Mouse (Mus musculus) bone marrow macrophage, adult 2 months (primary cell): Measurements from ENCODE around the gene Rhou. TPM values are rescaled to one million over a fixed set of nuclear protein-coding genes. Genes with fewer than 3 reads are reported as not detected.
"Not testable (repeated sequence)": the region's sequence is repeated elsewhere in the genome, so short reads cannot be mapped to it uniquely, and the experiment has no call there.

ENCODE experiments used
- H3K27ac ChIP-seq: 2 replicates; pipeline ENCODE4 v1.5.1; 2012; ENCODE audit warnings: low read depth, low read length; ENCODE audit not compliant: insufficient read depth
- H3K4me1 ChIP-seq: 2 replicates; pipeline ENCODE4 v1.6.1; 2012; ENCODE audit warnings: low read length; ENCODE audit not compliant: control insufficient read depth, insufficient read depth
- H3K4me3 ChIP-seq: 2 replicates; pipeline ENCODE4 v1.5.1; 2012; ENCODE audit warnings: mild to moderate bottlenecking, low read length, moderate library complexity; ENCODE audit not compliant: insufficient read depth
- CTCF ChIP-seq: IDR thresholded peaks from 2 replicates; pipeline ENCODE4 v1.5.1; 2012; ENCODE audit warnings: low read depth, mild to moderate bottlenecking, low read length, moderate library complexity
- POLR2A ChIP-seq: IDR thresholded peaks from 2 replicates; pipeline ENCODE4 v1.6.1; 2012; ENCODE audit warnings: mild to moderate bottlenecking, low read depth, low read length, borderline replicate concordance
- polyA plus RNA-seq: library from polyadenylated mRNA; stranded (reverse); fragments of >200 nt; gene quantifications from 2 replicates; pipeline ENCODE4 v1.2.4, GENCODE M21; 2012; ENCODE audit not compliant: missing spikeins, insufficient read depth, insufficient read length

Rhou gene
- polyA plus RNA-seq: 0.21 and 0.55 TPM in 2 replicates

DNA sequence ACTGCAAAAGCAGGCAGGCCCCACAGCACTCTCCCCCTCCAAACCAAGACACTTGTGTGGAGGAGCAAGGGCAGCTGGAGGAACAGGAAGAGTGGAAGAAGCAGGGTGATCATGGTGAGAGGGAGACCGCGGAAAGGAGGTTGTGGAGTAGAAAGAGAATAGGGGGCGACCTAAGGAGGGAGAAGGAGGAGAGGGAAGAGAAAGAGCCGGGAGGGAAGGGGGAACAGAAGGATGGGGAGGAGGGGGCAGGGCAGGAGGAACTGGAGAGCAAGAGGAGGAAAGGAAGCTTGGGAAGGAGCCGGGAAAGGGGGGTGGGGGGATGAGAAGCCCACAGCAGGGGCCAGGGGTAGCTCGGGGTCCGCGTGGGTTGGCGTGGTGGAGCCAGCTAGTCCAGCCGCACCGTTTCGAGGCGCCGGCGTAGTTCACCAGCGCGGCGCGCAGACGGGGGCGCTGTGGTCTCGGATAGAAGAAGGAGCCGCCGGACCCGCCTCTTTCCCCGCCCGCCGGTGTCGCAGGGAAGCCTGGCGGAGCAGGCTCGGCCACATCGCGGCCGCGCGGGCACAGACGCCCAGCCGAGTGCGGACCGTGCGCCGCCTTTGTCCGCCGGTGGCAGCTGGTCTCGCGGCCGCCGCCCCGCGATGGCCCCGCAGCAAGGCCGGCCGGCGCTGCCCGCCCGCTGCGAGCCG lies at the start of gene Rhou:
Gene Rhou, plus strand, starts transcription at position 622 of the 686 bp plus-strand sequence.
- Histone ChIP-seq H3K4me3 (peak within 1 kb of the TSS; percentile 62), H3K27ac (no peak within 1 kb of the TSS)
- no peak for TF ChIP-seq POLR2A
- peak; percentile 2; the same call in 1 of the 2 replicates for TF ChIP-seq CTCF

DNA sequence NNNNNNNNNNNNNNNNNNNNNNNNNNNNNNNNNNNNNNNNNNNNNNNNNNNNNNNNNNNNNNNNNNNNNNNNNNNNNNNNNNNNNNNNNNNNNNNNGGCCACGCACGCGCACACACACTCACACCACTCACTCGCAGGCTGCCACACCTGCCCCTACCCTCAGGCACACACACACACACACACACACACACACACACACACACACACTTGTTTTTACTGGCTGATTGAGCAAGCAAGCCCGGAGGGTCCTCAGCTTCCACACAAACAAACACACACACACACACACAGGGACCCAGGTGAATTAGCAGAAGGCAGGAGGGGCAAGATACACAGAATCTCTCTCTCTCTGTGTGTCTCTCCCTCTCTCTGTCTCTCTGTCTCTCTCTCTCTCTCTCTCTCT lies 41.1 kb upstream of the Rhou start:
- H3K27ac ChIP-seq, H3K4me1 ChIP-seq, H3K4me3 ChIP-seq: not testable (repeated sequence)

More for the DNA sequence above, at the start of gene Rhou:
- no peaks in the 10 kb centered on the region for H3K4me1 ChIP-seq

- not testable (repeated sequence) for H3K4me1 ChIP-seq, H3K27ac ChIP-seq, H3K4me3 ChIP-seq
These were observed 30.2 kb upstream of the Rhou start for GRCm38 (mm10) chr8:123623523-123623922.

DNA sequence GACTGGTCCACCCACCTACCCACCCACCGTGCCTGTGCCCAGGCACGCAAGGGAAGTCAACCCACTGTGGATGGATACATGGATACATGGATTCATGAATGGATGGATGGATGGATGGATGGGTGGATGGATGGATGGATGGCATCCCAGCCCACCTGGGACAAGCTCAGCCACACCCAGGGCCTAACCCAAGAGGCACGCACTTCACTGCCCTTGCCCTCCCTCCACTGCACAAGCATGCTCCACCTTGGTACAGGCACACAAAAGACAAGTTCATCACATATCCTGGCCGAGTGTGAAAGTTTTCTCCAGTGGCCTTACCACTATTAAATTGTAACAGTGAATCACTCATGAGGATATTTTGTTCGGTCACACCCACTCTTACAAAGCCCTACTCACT lies 29.5 kb upstream of the Rhou start:
- TF ChIP-seq POLR2A: no peak
- TF ChIP-seq CTCF: no peak
- Histone ChIP-seq H3K4me1 (peaks cover 5% of the 10 kb centered on the region), H3K27ac (no peak overlapping the region), H3K4me3 (no peak overlapping the region)

DNA sequence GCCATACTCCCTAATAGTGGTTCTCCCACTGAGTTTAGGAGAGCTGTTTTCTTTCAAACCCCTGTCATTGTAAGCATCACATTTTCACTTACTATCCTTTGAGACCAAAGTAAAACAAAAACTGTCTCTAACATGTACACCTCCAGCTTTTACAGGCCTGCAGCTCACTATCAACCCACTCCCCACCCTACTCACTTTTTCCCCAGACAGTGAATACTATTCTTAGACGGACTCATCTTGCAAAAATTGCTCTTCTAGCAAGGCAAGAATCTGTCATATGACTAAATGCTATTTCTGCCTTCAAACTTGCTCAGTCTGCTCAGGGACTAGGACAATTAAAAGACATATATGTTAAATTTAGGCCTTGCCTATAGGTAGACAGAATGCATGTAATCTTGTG lies 29.0 kb upstream of the Rhou start:
- Histone ChIP-seq H3K27ac (no peak overlapping the region), H3K4me1 (peaks cover 9% of the 10 kb centered on the region), H3K4me3 (no peak overlapping the region)
- TF ChIP-seq CTCF (no peak), POLR2A (no peak)

DNA sequence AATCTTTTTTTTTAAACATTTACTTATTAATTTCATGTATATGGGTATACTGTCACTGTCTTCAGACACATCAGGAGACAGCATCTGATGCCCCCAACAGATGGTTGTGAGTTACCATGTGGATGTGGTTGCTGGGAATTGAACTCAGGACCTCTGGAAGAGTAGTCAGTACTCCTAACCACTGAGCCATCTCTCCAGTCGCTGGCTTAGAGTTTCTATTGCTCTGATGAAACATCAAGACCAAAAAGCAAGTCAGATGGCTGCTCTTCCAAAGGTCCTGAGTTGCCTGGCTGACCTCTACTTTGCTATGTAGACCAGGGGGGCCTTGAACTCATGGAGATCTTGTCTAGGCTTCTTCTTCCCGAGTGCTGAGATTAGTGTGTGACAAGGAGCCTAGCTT lies 28.0 kb upstream of the Rhou start:
- H3K27ac ChIP-seq: no peak overlapping the region
- peaks cover 11% of the 10 kb centered on the region for H3K4me1 ChIP-seq
- H3K4me3 ChIP-seq: no peak overlapping the region
- TF ChIP-seq POLR2A (no peak), CTCF (no peak)

- H3K27ac ChIP-seq: no peak overlapping the region
- H3K4me3 ChIP-seq: no peak overlapping the region
- peaks cover 19% of the 10 kb centered on the region for H3K4me1 ChIP-seq
- no peak for TF ChIP-seq POLR2A
- TF ChIP-seq CTCF: no peak
These were observed 26.1 kb upstream of the Rhou start for GRCm38 (mm10) chr8:123627410-123628147.

GRCm38 (mm10) chr8:123628253-123628967 lies 25.3 kb upstream of the Rhou start:
- Histone ChIP-seq H3K4me3 (peak overlapping the region; percentile 47), H3K27ac (no peak overlapping the region), H3K4me1 (peaks cover 26% of the 10 kb centered on the region)
- TF ChIP-seq CTCF (peak; percentile 81), POLR2A (no peak)

- peaks cover 33% of the 10 kb centered on the region for H3K4me1 ChIP-seq
- H3K27ac ChIP-seq: no peak overlapping the region
- H3K4me3 ChIP-seq: peak overlapping the region; percentile 47
- TF ChIP-seq CTCF (peak; percentile 85), POLR2A (no peak)
These were observed 24.6 kb upstream of the Rhou start for GRCm38 (mm10) chr8:123628968-123629755.
